Comparison of ENCODE assay signal across 9 mouse cellular contexts in genomic region chr13:3742763-3743401, GRCm38 (mm10).
A peak's percentile ranks its signal among the peaks of the same experiment; 100 is the strongest.
DNase-seq lines count a peak whose midpoint lies in the region; ATAC-seq and TF ChIP-seq lines count a peak whose summit lies in the region.
"Had no signal": no experiment of that assay in that cellular context is flagged by ENCODE, and none has a peak within 500 bp of the region (broad histone marks: within the 10 kb centered on the region; RNA-seq: fewer than 3 reads in every experiment).

No protein-coding gene starts in this region.

- WGBS in heart, postnatal 0 days: 25% methylated on average over 4 of the region's 4 CpGs
- 36% methylated on average over 4 of the region's 4 CpGs for WGBS in thymus, adult 2 months

- H3K36me3 ChIP-seq in CH12.LX (replicated peaks in 1 of 2; ENCODE audit: control insufficient read depth in 1 of 2, insufficient read depth in 1 of 2, low read length in 1 of 2): no peaks in the 10 kb centered on the region
- H3K36me3 ChIP-seq in heart, postnatal 0 days (replicated peaks; ENCODE audit: control insufficient read depth, insufficient read depth, low read length): no peaks in the 10 kb centered on the region
- H3K36me3 ChIP-seq in thymus, adult 2 months (ENCODE audit: control insufficient read depth, insufficient read depth, low read length): no peaks in the 10 kb centered on the region
- H3K36me3 ChIP-seq: liver, embryonic 15.5 days had no signal

- no peaks in the 10 kb centered on the region for H3K9me3 ChIP-seq in CH12.LX (replicated peaks; ENCODE audit: low read length)
- H3K9me3 ChIP-seq in heart, postnatal 0 days (replicated peaks; ENCODE audit: control insufficient read depth, low read length): no peaks in the 10 kb centered on the region
- H3K9me3 ChIP-seq: liver, embryonic 15.5 days had no signal

- dilution Hi-C loops in CH12.LX (cut with MboI; ENCODE audit: extremely low pct_ligation_motif_present, extremely low pct_unique_long_range_greater_than_20kb, low sequenced_read_pairs): no loop called here

- no peak for TF ChIP-seq EP300 in CH12.LX (IDR thresholded peaks at IDR 0.05; ENCODE audit: low read length)
- no peak for TF ChIP-seq EP300 in heart, postnatal 0 days (IDR thresholded peaks at IDR 0.05; ENCODE audit: low read depth)

- no peak overlapping the region for H3K9ac ChIP-seq in CH12.LX (ENCODE audit: insufficient read depth, low read depth)
- H3K9ac ChIP-seq in heart, postnatal 0 days (replicated peaks; ENCODE audit: low read depth, low read length): no peak overlapping the region
- H3K9ac ChIP-seq: liver, embryonic 15.5 days had no signal

- no peak overlapping the region for H3K27ac ChIP-seq in CH12.LX (ENCODE audit: insufficient read depth, low read depth)
- 0 out of 2 replicates have a peak overlapping the region, but pooled peaks have one; percentile 22 for H3K27ac ChIP-seq in heart, postnatal 0 days (ENCODE audit: low read depth)
- no peak overlapping the region for H3K27ac ChIP-seq in thymus, adult 2 months (ENCODE audit: control insufficient read depth, insufficient read depth, low read length)
- H3K27ac ChIP-seq: liver, embryonic 15.5 days had no signal

- no peak for TF ChIP-seq RAD21 in CH12.LX (IDR thresholded peaks at IDR 0.05; ENCODE audit: low read depth, low read length)

- intact Hi-C loops in gastrocnemius, postnatal 36 days (cut with DNase I): no loop called here

- H3K4me2 ChIP-seq in CH12.LX (ENCODE audit: insufficient read depth, low read depth, poor library complexity, severe bottlenecking): no peak overlapping the region
- no peak overlapping the region for H3K4me2 ChIP-seq in heart, postnatal 0 days (ENCODE audit: low read depth, low read length)
- H3K4me2 ChIP-seq: liver, embryonic 15.5 days had no signal

- peak; percentile 61 for ATAC-seq in heart, postnatal 0 days (ENCODE audit: insufficient read depth, low read depth)

- H3K4me3 ChIP-seq in CH12.LX (replicated peaks in 1 of 3; ENCODE audit: low read depth in 2 of 3, low read length in 2 of 3, poor library complexity in 1 of 3): no peak overlapping the region
- H3K4me3 ChIP-seq in heart, postnatal 0 days (ENCODE audit: low read depth, low read length): no peak overlapping the region
- H3K4me3 ChIP-seq in thymus, adult 2 months (ENCODE audit: control insufficient read depth, insufficient read depth, low read length): no peak overlapping the region
- H3K4me3 ChIP-seq: liver, embryonic 15.5 days had no signal

- in situ Hi-C loops in CH12.LX (cut with MboI; ENCODE audit: low pct_ligation_motif_present, low pct_unique_long_range_greater_than_20kb, low sequenced_read_pairs): no loop called here

- TF ChIP-seq CTCF in CH12.LX (conservative IDR thresholded peaks at IDR 0.05 in 1 of 2, IDR thresholded peaks at IDR 0.05 in 1 of 2; ENCODE audit: low read depth in 2 of 2, low read length in 2 of 2): no peak
- no peak for TF ChIP-seq CTCF in heart, postnatal 0 days (IDR thresholded peaks at IDR 0.05; ENCODE audit: low read depth)
- no peak for TF ChIP-seq CTCF in thymus, adult 2 months (IDR thresholded peaks at IDR 0.05; ENCODE audit: borderline replicate concordance, control insufficient read depth, extremely low read depth, insufficient read depth, low read length, poor library complexity)

- TF ChIP-seq POLR2A in CH12.LX (IDR thresholded peaks at IDR 0.05; ENCODE audit: low read depth, low read length): no peak
- TF ChIP-seq POLR2A in thymus, adult 2 months (IDR thresholded peaks at IDR 0.05; ENCODE audit: control insufficient read depth, extremely low read depth, insufficient read depth, low read length, poor library complexity): no peak

- H3K27me3 ChIP-seq in CH12.LX (replicated peaks): no peaks in the 10 kb centered on the region
- no peaks in the 10 kb centered on the region for H3K27me3 ChIP-seq in heart, postnatal 0 days (ENCODE audit: control insufficient read depth, insufficient read depth, low read length)
- no peaks in the 10 kb centered on the region for H3K27me3 ChIP-seq in thymus, adult 2 months (ENCODE audit: control insufficient read depth, insufficient read depth, low read length)
- H3K27me3 ChIP-seq: liver, embryonic 15.5 days had no signal

- DNase-seq in gastrocnemius, postnatal 10 days: peak; percentile 1
- no peak for DNase-seq in gastrocnemius, postnatal 36 days
- DNase-seq in CH12.LX (ENCODE audit: extremely low read depth): peak; percentile 38
- no peak for DNase-seq in heart, postnatal 0 days (ENCODE audit: low spot score)
- DNase-seq in mesoderm, embryonic 11.5 days (ENCODE audit: low read depth, low spot score): peak; percentile 12
- no peak for DNase-seq in thymus, adult 2 months
- DNase-seq in gastrocnemius, adult 18-20 months (ENCODE audit: low spot score): no peak
- DNase-seq in thymus, postnatal 4 days: no peak

- peaks cover 0 to 27% of the 10 kb centered on the region in 2 experiments; a peak in 2 of 4 replicates for H3K4me1 ChIP-seq in CH12.LX (ENCODE audit: control insufficient read depth in 1 of 2, insufficient read depth in 2 of 2)
- H3K4me1 ChIP-seq in heart, postnatal 0 days (ENCODE audit: control insufficient read depth, insufficient read depth): peaks cover 6% of the 10 kb centered on the region; the same call in 1 of the 2 replicates
- H3K4me1 ChIP-seq in thymus, adult 2 months (replicated peaks; ENCODE audit: control insufficient read depth, insufficient read depth, low read length): no peaks in the 10 kb centered on the region; the same call in 1 of the 2 replicates

- H3K79me2 ChIP-seq in CH12.LX (replicated peaks; ENCODE audit: control insufficient read depth, extremely low read depth, insufficient read depth, poor library complexity, severe bottlenecking): no peaks in the 10 kb centered on the region

TF ChIP-seq in CH12.LX, 34 proteins besides CTCF, POLR2A, EP300 and RAD21:
- no peak for TF ChIP-seq ETS1 (conservative IDR thresholded peaks at IDR 0.05; ENCODE audit: low read depth, low read length)
- no peak for TF ChIP-seq TCF12 (IDR thresholded peaks at IDR 0.05; ENCODE audit: low read depth, low read length)
- no peak for TF ChIP-seq MXI1 (IDR thresholded peaks at IDR 0.05; ENCODE audit: low read depth, low read length)
- TF ChIP-seq ZC3H11A (IDR thresholded peaks at IDR 0.05; ENCODE audit: low read depth, low read length): no peak
- no peak for TF ChIP-seq MYC (IDR thresholded peaks at IDR 0.05; ENCODE audit: low read depth, low read length)
- no peak for TF ChIP-seq PAX5 (IDR thresholded peaks at IDR 0.05; ENCODE audit: low read length)

Comparison
In these comparisons a context has a peak if more than half of its experiments do, and no peak if none do; other contexts are left out.
1. DNase-seq: peak in gastrocnemius, postnatal 10 days (single experiment), CH12.LX (single experiment) and mesoderm, embryonic 11.5 days (single experiment); none in gastrocnemius, postnatal 36 days (0 of 2), heart, postnatal 0 days (single experiment), thymus, adult 2 months (single experiment), gastrocnemius, adult 18-20 months (single experiment) and thymus, postnatal 4 days (single experiment).